Comparison of ENCODE assay signal across 12 mouse cellular contexts in the genomic region with DNA sequence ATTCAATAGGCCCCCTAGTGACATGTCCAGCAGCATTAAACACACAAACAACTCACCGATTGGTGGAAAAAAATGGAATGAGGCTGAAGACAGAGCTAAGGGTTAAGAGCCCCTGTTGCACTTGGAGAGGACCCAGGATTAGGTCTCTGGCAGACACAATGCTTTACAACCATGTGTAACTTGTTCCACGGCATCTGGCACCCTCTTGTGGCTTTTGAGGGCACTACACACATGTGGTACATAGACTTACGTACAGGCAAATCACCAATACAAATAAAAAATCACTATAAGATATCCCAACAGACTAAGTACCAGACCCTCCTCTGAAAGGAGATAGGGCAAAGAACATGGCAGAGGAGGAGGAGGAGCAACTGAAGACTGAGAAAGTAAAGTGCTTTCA. TPM values are rescaled to one million over a fixed set of nuclear protein-coding genes. Genes with fewer than 3 reads are reported as not detected.
DNase-seq lines count a peak whose midpoint lies in the region; ATAC-seq and TF ChIP-seq lines count a peak whose summit lies in the region.
"Had no signal": no experiment of that assay in that cellular context is flagged by ENCODE, and none has a peak within 500 bp of the region (broad histone marks: within the 10 kb centered on the region; RNA-seq: fewer than 3 reads in every experiment).

No protein-coding gene starts in this region.

- TF ChIP-seq CTCF in forebrain, postnatal 0 days (IDR thresholded peaks at IDR 0.05; ENCODE audit: low read depth), result peak; percentile 28; the same call in 1 of the 2 replicates

- ATAC-seq in forebrain, postnatal 0 days, result no peak
- no peak for ATAC-seq in forebrain, embryonic 16.5 days
- no peak for ATAC-seq in liver, embryonic 12.5 days
- ATAC-seq: midbrain, embryonic 15.5 days had no signal

- H3K4me2 ChIP-seq in forebrain, postnatal 0 days (ENCODE audit: low read depth), result no peak overlapping the region
- H3K4me2 ChIP-seq in forebrain, embryonic 16.5 days (ENCODE audit: low read length), result no peak overlapping the region
- H3K4me2 ChIP-seq in liver, embryonic 12.5 days, result no peak overlapping the region
- H3K4me2 ChIP-seq: embryonic facial prominence, embryonic 13.5 days; heart, embryonic 15.5 days; midbrain, embryonic 15.5 days had no signal

- H3K36me3 ChIP-seq in forebrain, postnatal 0 days (ENCODE audit: insufficient read depth), result no peaks in the 10 kb centered on the region
- no peaks in the 10 kb centered on the region for H3K36me3 ChIP-seq in forebrain, embryonic 16.5 days (ENCODE audit: control insufficient read depth, insufficient read depth)
- no peaks in the 10 kb centered on the region for H3K36me3 ChIP-seq in liver, embryonic 12.5 days
- no peaks in the 10 kb centered on the region for H3K36me3 ChIP-seq in forebrain, embryonic 10.5 days (replicated peaks)
- H3K36me3 ChIP-seq: embryonic facial prominence, embryonic 13.5 days; heart, embryonic 15.5 days; midbrain, embryonic 15.5 days had no signal

- no peaks in the 10 kb centered on the region for H3K4me1 ChIP-seq in forebrain, postnatal 0 days (ENCODE audit: insufficient read depth)
- no peaks in the 10 kb centered on the region for H3K4me1 ChIP-seq in forebrain, embryonic 16.5 days (replicated peaks; ENCODE audit: control insufficient read depth, insufficient read depth, low read length)
- H3K4me1 ChIP-seq in liver, embryonic 12.5 days, result no peaks in the 10 kb centered on the region
- H3K4me1 ChIP-seq in forebrain, embryonic 10.5 days, result no peaks in the 10 kb centered on the region
- H3K4me1 ChIP-seq: embryonic facial prominence, embryonic 13.5 days; heart, embryonic 15.5 days; midbrain, embryonic 15.5 days had no signal

- DNase-seq in forebrain, postnatal 0 days, result no peak
- DNase-seq in liver (peak; percentile 33), NIH3T3 (ENCODE audit: low read depth) (peak; percentile 43)
- DNase-seq in kidney, postnatal 36 days, result peak; percentile 3 to 50
- no peak for DNase-seq in layer of hippocampus, postnatal 10 days (ENCODE audit: low spot score in 2 of 2)
- no peak for DNase-seq in forebrain, embryonic 10.5 days (ENCODE audit: extremely low spot score, low spot score)
- DNase-seq: layer of hippocampus, postnatal 36 days had no signal

- no peaks in the 10 kb centered on the region for H3K27me3 ChIP-seq in forebrain, postnatal 0 days (ENCODE audit: insufficient read depth, low read length)
- no peaks in the 10 kb centered on the region for H3K27me3 ChIP-seq in forebrain, embryonic 16.5 days (replicated peaks; ENCODE audit: control insufficient read depth, insufficient read depth, low read length)
- no peaks in the 10 kb centered on the region for H3K27me3 ChIP-seq in liver, embryonic 12.5 days (replicated peaks)
- no peaks in the 10 kb centered on the region for H3K27me3 ChIP-seq in forebrain, embryonic 10.5 days (ENCODE audit: poor library complexity, severe bottlenecking)
- H3K27me3 ChIP-seq: embryonic facial prominence, embryonic 13.5 days; heart, embryonic 15.5 days; midbrain, embryonic 15.5 days had no signal

- H3K9ac ChIP-seq in forebrain, postnatal 0 days, result no peak overlapping the region
- no peak overlapping the region for H3K9ac ChIP-seq in forebrain, embryonic 16.5 days (replicated peaks; ENCODE audit: low read depth, low read length)
- no peak overlapping the region for H3K9ac ChIP-seq in liver, embryonic 12.5 days
- H3K9ac ChIP-seq: embryonic facial prominence, embryonic 13.5 days; heart, embryonic 15.5 days; midbrain, embryonic 15.5 days had no signal

- H3K9me3 ChIP-seq in forebrain, postnatal 0 days (ENCODE audit: low read length), result no peaks in the 10 kb centered on the region
- H3K9me3 ChIP-seq in forebrain, embryonic 16.5 days (ENCODE audit: control insufficient read depth, low read length), result no peaks in the 10 kb centered on the region
- H3K9me3 ChIP-seq in liver, embryonic 12.5 days (replicated peaks), result no peaks in the 10 kb centered on the region
- no peaks in the 10 kb centered on the region for H3K9me3 ChIP-seq in forebrain, embryonic 10.5 days
- H3K9me3 ChIP-seq: embryonic facial prominence, embryonic 13.5 days; heart, embryonic 15.5 days; midbrain, embryonic 15.5 days had no signal

- H3K4me3 ChIP-seq in forebrain, postnatal 0 days (ENCODE audit: low read depth, low read length), result no peak overlapping the region
- no peak overlapping the region for H3K4me3 ChIP-seq in forebrain, embryonic 16.5 days (replicated peaks; ENCODE audit: low read length)
- no peak overlapping the region for H3K4me3 ChIP-seq in liver, embryonic 12.5 days
- no peak overlapping the region for H3K4me3 ChIP-seq in forebrain, embryonic 10.5 days
- H3K4me3 ChIP-seq: embryonic facial prominence, embryonic 13.5 days; heart, embryonic 15.5 days; midbrain, embryonic 15.5 days had no signal

- no peak overlapping the region for H3K27ac ChIP-seq in forebrain, postnatal 0 days (ENCODE audit: low read depth, low read length)
- no peak overlapping the region for H3K27ac ChIP-seq in forebrain, embryonic 16.5 days (ENCODE audit: low read length)
- no peak overlapping the region for H3K27ac ChIP-seq in liver, embryonic 12.5 days
- H3K27ac ChIP-seq in forebrain, embryonic 10.5 days, result no peak overlapping the region
- H3K27ac ChIP-seq: embryonic facial prominence, embryonic 13.5 days; heart, embryonic 15.5 days; midbrain, embryonic 15.5 days had no signal

- WGBS in forebrain, postnatal 0 days, result 77% methylated on average over 3 of the region's 3 CpGs
- 76% methylated on average over 3 of the region's 3 CpGs for WGBS in forebrain, embryonic 16.5 days
- WGBS in liver, embryonic 12.5 days (ENCODE audit: insufficient replicate concordance), result 48% methylated on average over 3 of the region's 3 CpGs
- 78% methylated on average over 3 of the region's 3 CpGs for WGBS in forebrain, embryonic 10.5 days

RNA-seq across cellular contexts. Expression of a gene that starts 37.5 kb away (rescaled TPM):
- total RNA-seq in forebrain, postnatal 0 days (2014; rRNA removed), result 4.3 and 6.5 TPM in 2 replicates
- 4.9 and 5.4 TPM in 2 replicates for polyA plus RNA-seq in forebrain, postnatal 0 days (2015; fragmentation: Nextera tagmentation; extraction: Ambion mirVana)
- 6.0 and 7.2 TPM in 2 replicates for polyA plus RNA-seq in forebrain, embryonic 16.5 days (2015; fragmentation: Nextera tagmentation; extraction: Ambion mirVana)
- 4.3 and 6.0 TPM in 2 replicates for polyA plus RNA-seq in liver, embryonic 12.5 days (2016; fragmentation: Nextera tagmentation; extraction: Ambion mirVana)
- 1 to 10 TPM; 4.9 to 6.2 TPM for total RNA-seq in layer of hippocampus, postnatal 10 days (2021)
- 23.3 and 25.8 TPM in 2 replicates for polyA plus RNA-seq in forebrain, embryonic 10.5 days (2016; fragmentation: Nextera tagmentation; extraction: Ambion mirVana)

Comparison
In these comparisons a context has a peak if more than half of its experiments do, and no peak if none do; other contexts are left out.
1. DNase-seq: peak in liver (single experiment), NIH3T3 (single experiment) and kidney, postnatal 36 days (2 of 2); none in forebrain, postnatal 0 days (single experiment), layer of hippocampus, postnatal 10 days (0 of 2) and forebrain, embryonic 10.5 days (single experiment).